Mouse (Mus musculus) midbrain, embryonic 13.5 days (tissue): Measurements from ENCODE around the gene Gm11562. TPM values are rescaled to one million over a fixed set of nuclear protein-coding genes. Genes with fewer than 3 reads are reported as not detected.

ENCODE experiments used
- ATAC-seq: fragments of 200-750 bp; cut with Nextera tagmentation; 2 replicates; pipeline ENCODE4 v1.8.0; 2017; ENCODE audit warnings: mild to moderate bottlenecking, moderate TSS enrichment, moderate library complexity
- H3K27ac ChIP-seq: fragments of 300-500 bp; sonication (generic); 2 replicates; pipeline ENCODE4 v1.5.1; 2015; ENCODE audit warnings: inconsistent platforms, mild to moderate bottlenecking, moderate library complexity
- H3K27me3 ChIP-seq: fragments of 300-500 bp; sonication (generic); 2 replicates; pipeline ENCODE4 v1.6.1; 2015; ENCODE audit warnings: mild to moderate bottlenecking, inconsistent platforms
- H3K36me3 ChIP-seq: fragments of 300-500 bp; sonication (generic); 2 replicates; pipeline ENCODE4 v1.6.1; 2015; ENCODE audit warnings: mild to moderate bottlenecking, inconsistent platforms
- H3K4me1 ChIP-seq: fragments of 300-500 bp; sonication (generic); replicated peaks from 2 replicates; pipeline ENCODE4 v1.6.1; 2015; ENCODE audit warnings: inconsistent platforms
- H3K4me2 ChIP-seq: fragments of 300-500 bp; sonication (generic); replicated peaks from 2 replicates; pipeline ENCODE4 v1.6.1; 2015; ENCODE audit warnings: moderate library complexity, mild to moderate bottlenecking, inconsistent platforms
- H3K4me3 ChIP-seq: fragments of 300-500 bp; sonication (generic); replicated peaks from 2 replicates; pipeline ENCODE4 v1.5.1; 2015; ENCODE audit warnings: mild to moderate bottlenecking, inconsistent platforms
- H3K9ac ChIP-seq: fragments of 300-500 bp; sonication (generic); replicated peaks from 2 replicates; pipeline ENCODE4 v1.6.1; 2015; ENCODE audit warnings: mild to moderate bottlenecking, inconsistent platforms
- H3K9me3 ChIP-seq: fragments of 300-500 bp; sonication (generic); 2 replicates; pipeline ENCODE4 v1.6.1; 2016; ENCODE audit warnings: mild to moderate bottlenecking, inconsistent platforms
- WGBS: fragments of 180-500 bp; shearing (Covaris S2); methylation state at CpG from one replicate; pipeline ENCODE4 v1.1.7; 2015; 5-methylcytosine and 5-hydroxymethylcytosine counted together
- polyA plus RNA-seq: library from polyadenylated mRNA; unstranded; fragments of >200 nt; fragmentation: Nextera tagmentation; extraction: Ambion mirVana; gene quantifications from 2 replicates; pipeline ENCODE4 v1.2.1, GENCODE M21; 2015

The Gm11562 gene
- polyA plus RNA-seq, 1 experiment from 2014 or later = not detected

DNA sequence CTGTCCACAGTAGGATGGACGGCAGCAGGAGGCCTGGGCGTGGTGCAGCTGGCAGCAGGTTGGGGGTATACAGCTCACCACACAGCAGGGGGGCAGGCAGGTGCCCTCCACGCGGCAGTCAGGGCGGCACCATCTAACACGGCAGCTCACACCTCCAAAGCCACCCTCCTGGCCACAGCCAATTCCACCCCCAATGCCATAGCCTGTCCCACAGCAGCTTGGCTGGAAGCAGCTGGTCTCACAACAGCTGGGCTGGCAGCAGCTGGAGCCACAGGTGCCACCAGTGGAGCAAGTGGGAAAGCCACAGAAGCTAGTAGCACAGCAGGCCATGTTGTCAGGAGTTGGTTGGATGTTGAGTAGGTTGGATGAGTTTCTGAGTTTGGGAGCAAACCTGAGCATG lies 39.6 kb downstream of the Gm11562 start, which contains the start of gene Krtap1-5:
Krtap1-5 (minus strand) TSS at position 381 of the 400 bp plus-strand sequence.
- no peak within 1 kb of the TSS for H3K4me2 ChIP-seq
- H3K27me3 ChIP-seq = no peaks in the 10 kb centered on the region
- H3K9ac ChIP-seq = no peak within 1 kb of the TSS
- no peaks in the 10 kb centered on the region for H3K4me1 ChIP-seq
- ATAC-seq = no peak
- no peaks in the 10 kb centered on the region for H3K9me3 ChIP-seq
- H3K36me3 ChIP-seq = no peaks in the 10 kb centered on the region
- WGBS = 89% methylated on average over 6 of the region's 6 CpGs
- no peak within 1 kb of the TSS for H3K27ac ChIP-seq
- H3K4me3 ChIP-seq = no peak within 1 kb of the TSS

- H3K9ac ChIP-seq = peak overlapping the region; percentile 34; the same call in 1 of the 2 replicates
- H3K27ac ChIP-seq = no peak overlapping the region
- no peaks in the 10 kb centered on the region for H3K4me1 ChIP-seq
- ATAC-seq = peak; percentile 81
- H3K9me3 ChIP-seq = no peaks in the 10 kb centered on the region
- H3K27me3 ChIP-seq = no peaks in the 10 kb centered on the region
- WGBS = 3% methylated on average over 7 of the region's 7 CpGs
- no peak overlapping the region; the same call in 1 of the 2 replicates for H3K4me3 ChIP-seq
- H3K36me3 ChIP-seq = no peaks in the 10 kb centered on the region
- H3K4me2 ChIP-seq = peak overlapping the region; percentile 44
Observed at GRCm38 (mm10) chr11:99574106-99574505, 46.1 kb downstream of the Gm11562 start.

- Histone ChIP-seq H3K4me3 (no peak overlapping the region), H3K9me3 (no peaks in the 10 kb centered on the region), H3K4me1 (no peaks in the 10 kb centered on the region), H3K27ac (no peak overlapping the region), H3K27me3 (no peaks in the 10 kb centered on the region), H3K4me2 (no peak overlapping the region), H3K9ac (no peak overlapping the region), H3K36me3 (no peaks in the 10 kb centered on the region)
- WGBS = 2% methylated on average over 4 of the region's 4 CpGs
- no peak for ATAC-seq
Observed at GRCm38 (mm10) chr11:99573164-99573563, 47.1 kb downstream of the Gm11562 start.

Other genes starting within 250 kb of the Gm11562 start
- 0.15 and 0.22 TPM in 2 replicates for gene Krt28, start 245.5 kb downstream of the Gm11562 start, polyA plus RNA-seq
- 36.3 and 36.8 TPM in 2 replicates for gene Krt10, start 231.1 kb downstream of the Gm11562 start, polyA plus RNA-seq
- gene Krt12, start 198.2 kb downstream of the Gm11562 start, polyA plus RNA-seq = 0.13 TPM in 1 of 2 replicates, not detected in the other
- 0.10 TPM in 1 of 2 replicates, not detected in the other for gene Krt20, start 182.3 kb downstream of the Gm11562 start, polyA plus RNA-seq
- gene Krt23, start 127.3 kb downstream of the Gm11562 start, polyA plus RNA-seq = not detected in 2 replicates
- not detected in 2 replicates for gene Krt39, start 99.1 kb downstream of the Gm11562 start, polyA plus RNA-seq
- gene Krt40, start 77.3 kb downstream of the Gm11562 start, polyA plus RNA-seq = not detected in 2 replicates
- gene Krtap3-3, start 69.6 kb downstream of the Gm11562 start, polyA plus RNA-seq = not detected in 2 replicates
- gene Krtap3-2, start 63.6 kb downstream of the Gm11562 start, polyA plus RNA-seq = not detected in 2 replicates
- gene Gm11939, start 61.0 kb downstream of the Gm11562 start, polyA plus RNA-seq = not detected in 2 replicates
- gene Krtap3-1, start 53.8 kb downstream of the Gm11562 start, polyA plus RNA-seq = not detected in 2 replicates
- gene Krtap1-5, start 39.4 kb downstream of the Gm11562 start, polyA plus RNA-seq = not detected in 2 replicates
- gene Krtap1-4, start 36.8 kb downstream of the Gm11562 start, polyA plus RNA-seq = not detected in 2 replicates
- not detected in 2 replicates for gene Krtap1-3, start 29.1 kb downstream of the Gm11562 start, polyA plus RNA-seq
- not detected in 2 replicates for gene Krtap9-3, start 22.3 kb downstream of the Gm11562 start, polyA plus RNA-seq
- not detected in 2 replicates for gene Gm11938, start 17.1 kb downstream of the Gm11562 start, polyA plus RNA-seq
- not detected in 2 replicates for gene Gm11937, start 10.2 kb downstream of the Gm11562 start, polyA plus RNA-seq
- gene Krtap2-4, start 5.6 kb downstream of the Gm11562 start, polyA plus RNA-seq = not detected in 2 replicates
- not detected in 2 replicates for gene Krtap4-1, start 7.8 kb upstream of the Gm11562 start, polyA plus RNA-seq
- gene Krtap4-2, start 14.6 kb upstream of the Gm11562 start, polyA plus RNA-seq = not detected in 2 replicates
- not detected in 2 replicates for gene Krtap4-7, start 23.7 kb upstream of the Gm11562 start, polyA plus RNA-seq
- not detected in 2 replicates for gene Gm11555, start 29.8 kb upstream of the Gm11562 start, polyA plus RNA-seq
- not detected in 2 replicates for gene Gm11563, start 38.5 kb upstream of the Gm11562 start, polyA plus RNA-seq
- not detected in 2 replicates for gene Krtap4-6, start 45.5 kb upstream of the Gm11562 start, polyA plus RNA-seq
- not detected in 2 replicates for gene Gm14190, start 70.3 kb upstream of the Gm11562 start, polyA plus RNA-seq
- gene Gm14180, start 113.9 kb upstream of the Gm11562 start, polyA plus RNA-seq = not detected in 2 replicates
- not detected in 2 replicates for gene Gm11595, start 152.5 kb upstream of the Gm11562 start, polyA plus RNA-seq
- not detected in 2 replicates for gene Krtap4-8, start 160.3 kb upstream of the Gm11562 start, polyA plus RNA-seq
- not detected in 2 replicates for gene Krtap4-9, start 164.8 kb upstream of the Gm11562 start, polyA plus RNA-seq
- not detected in 2 replicates for gene Gm11596, start 173.0 kb upstream of the Gm11562 start, polyA plus RNA-seq
- not detected in 2 replicates for gene Gm11569, start 178.5 kb upstream of the Gm11562 start, polyA plus RNA-seq
- gene Gm11554, start 184.0 kb upstream of the Gm11562 start, polyA plus RNA-seq = not detected in 2 replicates
- gene Krtap4-13, start 189.5 kb upstream of the Gm11562 start, polyA plus RNA-seq = not detected in 2 replicates
- gene Gm11564, start 195.2 kb upstream of the Gm11562 start, polyA plus RNA-seq = not detected in 2 replicates
- gene 2300003K06Rik, start 217.6 kb upstream of the Gm11562 start, polyA plus RNA-seq = not detected in 2 replicates
- gene Krtap4-16, start 231.2 kb upstream of the Gm11562 start, polyA plus RNA-seq = not detected in 2 replicates
- gene Gm11568, start 237.5 kb upstream of the Gm11562 start, polyA plus RNA-seq = not detected in 2 replicates
- gene Gm11559, start 244.0 kb upstream of the Gm11562 start, polyA plus RNA-seq = not detected in 2 replicates